Mouse (Mus musculus): ENCODE results near the gene Igsf3. TPM values are rescaled to one million over a fixed set of nuclear protein-coding genes. Genes with fewer than 3 reads are reported as not detected.

The Igsf3 gene
- polyA plus RNA-seq, 1 experiment from 2014 or later, result 36.2 TPM

GRCm38 (mm10) chr3:101462294-101462693 is 85.4 kb downstream of the Igsf3 start:
- no peak for ATAC-seq (replicated peaks; ENCODE audit: extremely low read depth, insufficient read depth, low FRiP score)
- Histone ChIP-seq H3K27ac (ENCODE audit: low read length) (no peak overlapping the region), H3K4me1 (ENCODE audit: control insufficient read depth, insufficient read depth, low read length) (no peaks in the 10 kb centered on the region), H3K27me3 (ENCODE audit: control insufficient read depth, insufficient read depth, low read length) (no peaks in the 10 kb centered on the region), H3K36me3 (ENCODE audit: control insufficient read depth, insufficient read depth) (peaks cover 31% of the 10 kb centered on the region), H3K4me2 (ENCODE audit: low read depth, low read length) (no peak overlapping the region), H3K4me3 (ENCODE audit: low read length) (no peak overlapping the region), H3K9ac (ENCODE audit: low read length) (no peak overlapping the region), H3K9me3 (replicated peaks; ENCODE audit: control insufficient read depth, low read length) (peaks cover 11% of the 10 kb centered on the region)
- 33% methylated on average over 5 of the region's 5 CpGs for WGBS

GRCm38 (mm10) chr3:101463491-101463890 is 86.6 kb downstream of the Igsf3 start:
- 80% methylated on average over 3 of the region's 3 CpGs for WGBS
- H3K9me3 ChIP-seq (replicated peaks; ENCODE audit: control insufficient read depth, low read length), result peaks cover 9% of the 10 kb centered on the region

GRCm38 (mm10) chr3:101469675-101470074 is 92.8 kb downstream of the Igsf3 start:
- no peak overlapping the region for H3K27ac ChIP-seq (ENCODE audit: low read length)
- no peak for ATAC-seq (replicated peaks; ENCODE audit: extremely low read depth, insufficient read depth, low FRiP score)
- no peak overlapping the region for H3K9ac ChIP-seq (ENCODE audit: low read length)
- no peaks in the 10 kb centered on the region for H3K27me3 ChIP-seq (ENCODE audit: control insufficient read depth, insufficient read depth, low read length)
- peaks cover 6% of the 10 kb centered on the region for H3K4me1 ChIP-seq (ENCODE audit: control insufficient read depth, insufficient read depth, low read length)
- H3K4me2 ChIP-seq (ENCODE audit: low read depth, low read length), result no peak overlapping the region
- no peak overlapping the region for H3K4me3 ChIP-seq (ENCODE audit: low read length)
- H3K9me3 ChIP-seq (replicated peaks; ENCODE audit: control insufficient read depth, low read length), result no peaks in the 10 kb centered on the region
- 77% methylated on average over 9 of the region's 9 CpGs for WGBS
- no peaks in the 10 kb centered on the region for H3K36me3 ChIP-seq (ENCODE audit: control insufficient read depth, insufficient read depth)

More at GRCm38 (mm10) chr3:101463491-101463890, 86.6 kb downstream of the Igsf3 start:
- H3K4me2 ChIP-seq (ENCODE audit: low read depth, low read length), result no peak overlapping the region
- H3K4me1 ChIP-seq (ENCODE audit: control insufficient read depth, insufficient read depth, low read length), result no peaks in the 10 kb centered on the region
- H3K27ac ChIP-seq (ENCODE audit: low read length), result no peak overlapping the region
- no peak overlapping the region for H3K4me3 ChIP-seq (ENCODE audit: low read length)
- peaks cover 23% of the 10 kb centered on the region for H3K36me3 ChIP-seq (ENCODE audit: control insufficient read depth, insufficient read depth)
- H3K9ac ChIP-seq (ENCODE audit: low read length), result no peak overlapping the region
- no peak for ATAC-seq (replicated peaks; ENCODE audit: extremely low read depth, insufficient read depth, low FRiP score)
- H3K27me3 ChIP-seq (ENCODE audit: control insufficient read depth, insufficient read depth, low read length), result no peaks in the 10 kb centered on the region

- H3K27me3 ChIP-seq (ENCODE audit: control insufficient read depth, insufficient read depth, low read length), result no peaks in the 10 kb centered on the region
- H3K9ac ChIP-seq (ENCODE audit: low read length), result no peak overlapping the region
- H3K4me3 ChIP-seq (ENCODE audit: low read length), result no peak overlapping the region
- H3K4me1 ChIP-seq (ENCODE audit: control insufficient read depth, insufficient read depth, low read length), result peaks cover 6% of the 10 kb centered on the region
- H3K27ac ChIP-seq (ENCODE audit: low read length), result no peak overlapping the region
- WGBS, result 19% methylated on average over 4 of the region's 4 CpGs
- no peak for ATAC-seq (replicated peaks; ENCODE audit: extremely low read depth, insufficient read depth, low FRiP score)
- H3K36me3 ChIP-seq (ENCODE audit: control insufficient read depth, insufficient read depth), result no peaks in the 10 kb centered on the region
- H3K9me3 ChIP-seq (replicated peaks; ENCODE audit: control insufficient read depth, low read length), result no peaks in the 10 kb centered on the region
- no peak overlapping the region for H3K4me2 ChIP-seq (ENCODE audit: low read depth, low read length)
Observed at GRCm38 (mm10) chr3:101471881-101472280, 95.0 kb downstream of the Igsf3 start.

- H3K4me3 ChIP-seq (ENCODE audit: low read length), result no peak overlapping the region
- H3K4me2 ChIP-seq (ENCODE audit: low read depth, low read length), result no peak overlapping the region
- no peak overlapping the region for H3K27ac ChIP-seq (ENCODE audit: low read length)
- H3K4me1 ChIP-seq (ENCODE audit: control insufficient read depth, insufficient read depth, low read length), result peaks cover 3% of the 10 kb centered on the region; the same call in 1 of the 2 replicates
- no peak overlapping the region for H3K9ac ChIP-seq (ENCODE audit: low read length)
- no peaks in the 10 kb centered on the region for H3K27me3 ChIP-seq (ENCODE audit: control insufficient read depth, insufficient read depth, low read length)
- WGBS, result 85% methylated on average over 6 of the region's 6 CpGs
- peaks cover 3% of the 10 kb centered on the region; the same call in 1 of the 2 replicates for H3K9me3 ChIP-seq (replicated peaks; ENCODE audit: control insufficient read depth, low read length)
- ATAC-seq (replicated peaks; ENCODE audit: extremely low read depth, insufficient read depth, low FRiP score), result no peak
- H3K36me3 ChIP-seq (ENCODE audit: control insufficient read depth, insufficient read depth), result no peaks in the 10 kb centered on the region
Observed at GRCm38 (mm10) chr3:101481951-101482350, 105.1 kb downstream of the Igsf3 start.

GRCm38 (mm10) chr3:101483256-101483983 is 106.5 kb downstream of the Igsf3 start:
- H3K27ac ChIP-seq (ENCODE audit: low read length), result no peak overlapping the region
- no peak overlapping the region for H3K4me3 ChIP-seq (ENCODE audit: low read length)
- H3K27me3 ChIP-seq (ENCODE audit: control insufficient read depth, insufficient read depth, low read length), result no peaks in the 10 kb centered on the region
- 62% methylated on average over 3 of the region's 3 CpGs for WGBS
- no peaks in the 10 kb centered on the region for H3K9me3 ChIP-seq (replicated peaks; ENCODE audit: control insufficient read depth, low read length)
- no peaks in the 10 kb centered on the region for H3K36me3 ChIP-seq (ENCODE audit: control insufficient read depth, insufficient read depth)
- H3K9ac ChIP-seq (ENCODE audit: low read length), result no peak overlapping the region
- no peak overlapping the region for H3K4me2 ChIP-seq (ENCODE audit: low read depth, low read length)
- no peak for ATAC-seq (replicated peaks; ENCODE audit: extremely low read depth, insufficient read depth, low FRiP score)
- H3K4me1 ChIP-seq (ENCODE audit: control insufficient read depth, insufficient read depth, low read length), result peaks cover 3% of the 10 kb centered on the region; the same call in 1 of the 2 replicates

GRCm38 (mm10) chr3:101486054-101486765 is 109.3 kb downstream of the Igsf3 start:
- no peak overlapping the region for H3K4me2 ChIP-seq (ENCODE audit: low read depth, low read length)
- WGBS, result 32% methylated on average over 4 of the region's 4 CpGs
- no peak overlapping the region for H3K4me3 ChIP-seq (ENCODE audit: low read length)
- H3K36me3 ChIP-seq (ENCODE audit: control insufficient read depth, insufficient read depth), result no peaks in the 10 kb centered on the region
- no peaks in the 10 kb centered on the region for H3K27me3 ChIP-seq (ENCODE audit: control insufficient read depth, insufficient read depth, low read length)
- no peak for ATAC-seq (replicated peaks; ENCODE audit: extremely low read depth, insufficient read depth, low FRiP score)
- no peaks in the 10 kb centered on the region for H3K9me3 ChIP-seq (replicated peaks; ENCODE audit: control insufficient read depth, low read length)
- peaks cover 3% of the 10 kb centered on the region; the same call in 1 of the 2 replicates for H3K4me1 ChIP-seq (ENCODE audit: control insufficient read depth, insufficient read depth, low read length)
- no peak overlapping the region for H3K9ac ChIP-seq (ENCODE audit: low read length)
- H3K27ac ChIP-seq (ENCODE audit: low read length), result no peak overlapping the region

GRCm38 (mm10) chr3:101487436-101487835 is 110.6 kb downstream of the Igsf3 start:
- no peak for ATAC-seq (replicated peaks; ENCODE audit: extremely low read depth, insufficient read depth, low FRiP score)
- Histone ChIP-seq H3K27me3 (ENCODE audit: control insufficient read depth, insufficient read depth, low read length) (no peaks in the 10 kb centered on the region), H3K9me3 (replicated peaks; ENCODE audit: control insufficient read depth, low read length) (no peaks in the 10 kb centered on the region), H3K27ac (ENCODE audit: low read length) (no peak overlapping the region), H3K9ac (ENCODE audit: low read length) (no peak overlapping the region), H3K36me3 (ENCODE audit: control insufficient read depth, insufficient read depth) (no peaks in the 10 kb centered on the region), H3K4me3 (ENCODE audit: low read length) (no peak overlapping the region), H3K4me2 (ENCODE audit: low read depth, low read length) (no peak overlapping the region), H3K4me1 (ENCODE audit: control insufficient read depth, insufficient read depth, low read length) (peaks cover 3% of the 10 kb centered on the region; the same call in 1 of the 2 replicates)
- WGBS, result 76% methylated on average over 5 of the region's 5 CpGs

GRCm38 (mm10) chr3:101488204-101488603 is 111.3 kb downstream of the Igsf3 start:
- H3K9me3 ChIP-seq (replicated peaks; ENCODE audit: control insufficient read depth, low read length), result no peaks in the 10 kb centered on the region
- H3K36me3 ChIP-seq (ENCODE audit: control insufficient read depth, insufficient read depth), result no peaks in the 10 kb centered on the region
- H3K4me1 ChIP-seq (ENCODE audit: control insufficient read depth, insufficient read depth, low read length), result peaks cover 3% of the 10 kb centered on the region; the same call in 1 of the 2 replicates
- no peak overlapping the region for H3K4me2 ChIP-seq (ENCODE audit: low read depth, low read length)
- no peaks in the 10 kb centered on the region for H3K27me3 ChIP-seq (ENCODE audit: control insufficient read depth, insufficient read depth, low read length)
- no peak for ATAC-seq (replicated peaks; ENCODE audit: extremely low read depth, insufficient read depth, low FRiP score)
- no peak overlapping the region for H3K4me3 ChIP-seq (ENCODE audit: low read length)
- WGBS, result 71% methylated on average over 7 of the region's 7 CpGs
- no peak overlapping the region for H3K27ac ChIP-seq (ENCODE audit: low read length)
- no peak overlapping the region for H3K9ac ChIP-seq (ENCODE audit: low read length)
